Mouse (Mus musculus): ENCODE results near the gene Tmem56.

DNA sequence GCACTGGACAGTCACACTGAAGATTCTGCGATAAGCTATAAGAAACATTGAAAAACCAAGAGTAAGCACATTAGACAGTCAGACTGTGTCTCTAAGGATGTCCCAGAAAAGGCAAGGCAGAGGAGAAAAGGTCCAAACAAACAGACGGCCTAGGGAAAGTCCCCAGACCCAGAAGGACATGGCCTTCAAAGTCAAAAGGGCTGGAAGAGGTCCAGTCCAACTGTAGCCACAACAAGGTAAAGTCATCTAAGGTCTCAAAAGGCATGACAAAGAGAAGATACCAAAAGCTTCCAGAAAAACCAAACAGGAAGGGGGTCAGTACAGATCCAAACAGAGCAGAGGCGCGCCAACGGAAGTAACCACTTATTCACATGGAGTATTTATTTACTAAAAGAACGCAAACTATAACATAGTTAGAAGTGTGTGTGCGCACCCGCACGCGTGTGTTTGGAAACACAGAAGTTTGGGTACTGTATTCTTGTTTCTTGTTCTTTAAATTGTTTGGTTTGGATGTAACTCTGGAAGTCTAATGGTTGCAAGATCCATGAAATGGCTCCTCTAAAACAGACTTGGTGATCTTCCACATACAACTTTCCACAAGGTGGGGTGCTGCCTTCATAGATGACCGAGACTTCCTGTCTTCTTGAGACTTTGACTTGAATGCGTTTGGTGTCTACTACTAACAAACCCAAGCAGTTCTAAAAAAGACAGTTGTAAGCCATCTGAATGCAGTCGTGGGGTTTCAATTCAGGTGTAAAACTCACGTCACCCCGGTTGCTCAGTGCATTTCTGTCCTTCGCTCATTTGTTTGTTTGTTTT is 27.2 kb upstream of the Tmem56 start:
- no peak for TF ChIP-seq POLR2A (IDR thresholded peaks at IDR 0.05; ENCODE audit: borderline replicate concordance, extremely low read depth, low read depth, low read length)
- TF ChIP-seq CTCF (IDR thresholded peaks at IDR 0.05; ENCODE audit: insufficient read depth, low read length) = no peak
